Mouse (Mus musculus) lung, postnatal 0 days (tissue): Measurements from ENCODE around the gene Eea1. TPM values are rescaled to one million over a fixed set of nuclear protein-coding genes. Genes with fewer than 3 reads are reported as not detected.

Source experiments
- ATAC-seq: fragments of 200-750 bp; cut with Nextera tagmentation; 2 replicates; pipeline ENCODE4 v1.8.0; 2017; ENCODE audit warnings: moderate library complexity
- DNase-seq: peaks from one replicate; pipeline ENCODE4 v3.0.0-alpha.2; 2016; ENCODE audit warnings: low spot score
- H3K27ac ChIP-seq: fragments of 300-500 bp; sonication (generic); 2 replicates; pipeline ENCODE4 v1.5.1; 2014; ENCODE audit warnings: antibody characterized with exemption, mild to moderate bottlenecking, low read length, mixed read lengths
- H3K27me3 ChIP-seq: fragments of 300-500 bp; sonication (generic); replicated peaks from 2 replicates; pipeline ENCODE4 v1.6.1; 2014; ENCODE audit warnings: low read length, mixed read lengths; ENCODE audit not compliant: insufficient read depth
- H3K36me3 ChIP-seq: fragments of 300-500 bp; sonication (generic); 2 replicates; pipeline ENCODE4 v1.6.1; 2014; ENCODE audit warnings: low read length, mixed read lengths; ENCODE audit not compliant: insufficient read depth
- H3K4me1 ChIP-seq: fragments of 300-500 bp; sonication (generic); 2 replicates; pipeline ENCODE4 v1.6.1; 2014; ENCODE audit warnings: antibody characterized with exemption, low read depth, low read length, mixed read lengths; ENCODE audit not compliant: insufficient read depth
- H3K4me2 ChIP-seq: fragments of 300-500 bp; sonication (generic); replicated peaks from 2 replicates; pipeline ENCODE4 v1.6.1; 2014; ENCODE audit warnings: low read depth, mild to moderate bottlenecking, low read length, moderate library complexity, mixed read lengths
- H3K4me3 ChIP-seq: fragments of 300-500 bp; sonication (generic); 2 replicates; pipeline ENCODE4 v1.5.1; 2014; ENCODE audit warnings: low read depth, low read length
- H3K9ac ChIP-seq: fragments of 300-500 bp; sonication (generic); replicated peaks from 2 replicates; pipeline ENCODE4 v1.6.1; 2014; ENCODE audit warnings: low read depth, mild to moderate bottlenecking
- H3K9me3 ChIP-seq: fragments of 300-500 bp; sonication (generic); 2 replicates; pipeline ENCODE4 v1.6.1; 2016; ENCODE audit warnings: low read length, mixed read lengths
- CTCF ChIP-seq: IDR thresholded peaks from 2 replicates; pipeline ENCODE4 v1.5.1; 2016; ENCODE audit warnings: antibody characterized with exemption, mild to moderate bottlenecking
- EP300 ChIP-seq: IDR thresholded peaks from 2 replicates; pipeline ENCODE4 v1.6.1; 2016; ENCODE audit warnings: antibody characterized with exemption, mild to moderate bottlenecking, control low read depth
- WGBS: fragments of 180-500 bp; shearing (Covaris S2); extraction: QIAGEN DNeasy Blood & Tissue Kit; methylation state at CpG from one replicate; pipeline ENCODE4 v1.1.7; 2014; 5-methylcytosine and 5-hydroxymethylcytosine counted together
- polyA plus RNA-seq: library from polyadenylated mRNA; unstranded; fragments of >200 nt; fragmentation: Nextera tagmentation; extraction: Ambion mirVana; gene quantifications from 2 replicates; pipeline ENCODE4 v1.2.1, GENCODE M21; 2015

The Eea1 gene
- polyA plus RNA-seq, 1 experiment from 2014 or later, result 27.5 TPM

GRCm38 (mm10) chr10:95945086-95945485, 4.6 kb downstream of the Eea1 start:
- no peak for ATAC-seq
- Histone ChIP-seq H3K36me3 (no peaks in the 10 kb centered on the region), H3K9ac (no peak overlapping the region), H3K4me3 (no peak overlapping the region), H3K27me3 (no peaks in the 10 kb centered on the region), H3K9me3 (no peaks in the 10 kb centered on the region), H3K4me1 (no peaks in the 10 kb centered on the region; the same call in 1 of the 2 replicates), H3K27ac (no peak overlapping the region), H3K4me2 (no peak overlapping the region)
- no peak for DNase-seq
- WGBS, result 78% methylated on average over 1 of the region's 1 CpGs
- no peak for TF ChIP-seq CTCF
- no peak for TF ChIP-seq EP300

GRCm38 (mm10) chr10:95949410-95949809, 9.0 kb downstream of the Eea1 start:
- no peaks in the 10 kb centered on the region for H3K27me3 ChIP-seq
- no peak overlapping the region for H3K9ac ChIP-seq
- no peak overlapping the region for H3K4me3 ChIP-seq
- no peak for ATAC-seq
- 86% methylated on average over 3 of the region's 3 CpGs for WGBS
- no peak overlapping the region for H3K4me2 ChIP-seq
- no peaks in the 10 kb centered on the region for H3K36me3 ChIP-seq
- no peaks in the 10 kb centered on the region for H3K9me3 ChIP-seq
- DNase-seq, result no peak
- H3K4me1 ChIP-seq, result no peaks in the 10 kb centered on the region
- no peak overlapping the region for H3K27ac ChIP-seq
- TF ChIP-seq CTCF (no peak), EP300 (no peak)

- no peak for ATAC-seq
- 78% methylated on average over 5 of the region's 5 CpGs for WGBS
- Histone ChIP-seq H3K27me3 (no peaks in the 10 kb centered on the region), H3K4me1 (no peaks in the 10 kb centered on the region), H3K4me2 (no peak overlapping the region), H3K4me3 (no peak overlapping the region), H3K9me3 (no peaks in the 10 kb centered on the region), H3K27ac (no peak overlapping the region), H3K9ac (no peak overlapping the region), H3K36me3 (no peaks in the 10 kb centered on the region)
- DNase-seq, result no peak
- TF ChIP-seq EP300, result no peak
- no peak for TF ChIP-seq CTCF
Measured at GRCm38 (mm10) chr10:95950194-95950593, 9.7 kb downstream of the Eea1 start.

- DNase-seq, result no peak
- no peaks in the 10 kb centered on the region for H3K4me1 ChIP-seq
- ATAC-seq, result no peak
- H3K9me3 ChIP-seq, result no peaks in the 10 kb centered on the region
- no peak overlapping the region for H3K27ac ChIP-seq
- H3K9ac ChIP-seq, result no peak overlapping the region
- H3K27me3 ChIP-seq, result no peaks in the 10 kb centered on the region
- no peak overlapping the region for H3K4me2 ChIP-seq
- no peak overlapping the region for H3K4me3 ChIP-seq
- WGBS, result 78% methylated on average over 4 of the region's 4 CpGs
- H3K36me3 ChIP-seq, result no peaks in the 10 kb centered on the region
- TF ChIP-seq CTCF (no peak), EP300 (no peak)
Measured at GRCm38 (mm10) chr10:95950797-95951196, 10.3 kb downstream of the Eea1 start.

GRCm38 (mm10) chr10:95951346-95951745, 10.9 kb downstream of the Eea1 start:
- no peak for ATAC-seq
- H3K4me3 ChIP-seq, result no peak overlapping the region
- no peak overlapping the region for H3K9ac ChIP-seq
- no peaks in the 10 kb centered on the region for H3K4me1 ChIP-seq
- 91% methylated on average over 2 of the region's 2 CpGs for WGBS
- H3K9me3 ChIP-seq, result no peaks in the 10 kb centered on the region
- H3K4me2 ChIP-seq, result no peak overlapping the region
- H3K27me3 ChIP-seq, result no peaks in the 10 kb centered on the region
- H3K27ac ChIP-seq, result no peak overlapping the region
- no peak for DNase-seq
- no peak for TF ChIP-seq CTCF
- TF ChIP-seq EP300, result no peak
- no peaks in the 10 kb centered on the region for H3K36me3 ChIP-seq

GRCm38 (mm10) chr10:95956629-95957028, 16.2 kb downstream of the Eea1 start:
- DNase-seq, result no peak
- TF ChIP-seq CTCF, result no peak
- TF ChIP-seq EP300, result no peak
- Histone ChIP-seq H3K36me3 (no peaks in the 10 kb centered on the region), H3K9ac (no peak overlapping the region), H3K9me3 (no peaks in the 10 kb centered on the region), H3K27ac (no peak overlapping the region), H3K4me1 (no peaks in the 10 kb centered on the region), H3K4me3 (no peak overlapping the region), H3K27me3 (no peaks in the 10 kb centered on the region), H3K4me2 (no peak overlapping the region)
- no peak for ATAC-seq
- 94% methylated on average over 2 of the region's 2 CpGs for WGBS

GRCm38 (mm10) chr10:95957574-95957973, 17.1 kb downstream of the Eea1 start:
- no peaks in the 10 kb centered on the region for H3K4me1 ChIP-seq
- H3K36me3 ChIP-seq, result no peaks in the 10 kb centered on the region
- 72% methylated on average over 1 of the region's 1 CpGs for WGBS
- no peak overlapping the region for H3K4me3 ChIP-seq
- no peak overlapping the region for H3K4me2 ChIP-seq
- no peak overlapping the region for H3K27ac ChIP-seq
- DNase-seq, result no peak
- no peak for ATAC-seq
- H3K9ac ChIP-seq, result no peak overlapping the region
- no peaks in the 10 kb centered on the region for H3K9me3 ChIP-seq
- TF ChIP-seq EP300 (no peak), CTCF (no peak)
- H3K27me3 ChIP-seq, result no peaks in the 10 kb centered on the region
